9 mouse cellular contexts compared by ENCODE assay signal in genomic region chr6:6863955-6864354, GRCm38 (mm10). TPM values are rescaled to one million over a fixed set of nuclear protein-coding genes. Genes with fewer than 3 reads are reported as not detected.
A peak's percentile ranks its signal among the peaks of the same experiment; 100 is the strongest.
DNase-seq lines count a peak whose midpoint lies in the region; ATAC-seq lines count a peak whose summit lies in the region.
"Had no signal": no experiment of that assay in that cellular context is flagged by ENCODE, and none has a peak within 500 bp of the region (broad histone marks: within the 10 kb centered on the region; RNA-seq: fewer than 3 reads in every experiment).

No protein-coding gene starts in this region.

- H3K27ac ChIP-seq in heart, embryonic 10.5 days: peak overlapping the region; percentile 81
- no peak overlapping the region for H3K27ac ChIP-seq in hindbrain, embryonic 16.5 days (ENCODE audit: low read depth, low read length)
- peak overlapping the region; percentile 71 for H3K27ac ChIP-seq in midbrain, embryonic 16.5 days (ENCODE audit: low read length)

- no peaks in the 10 kb centered on the region for H3K36me3 ChIP-seq in heart, embryonic 10.5 days
- H3K36me3 ChIP-seq in hindbrain, embryonic 16.5 days (ENCODE audit: control insufficient read depth, insufficient read depth, low read length): no peaks in the 10 kb centered on the region
- no peaks in the 10 kb centered on the region for H3K36me3 ChIP-seq in midbrain, embryonic 16.5 days (ENCODE audit: control insufficient read depth, insufficient read depth, low read length)

- 1% methylated on average over 21 of the region's 21 CpGs for WGBS in heart, embryonic 10.5 days
- 10% methylated on average over 8 of the region's 21 CpGs for WGBS in hindbrain, embryonic 16.5 days
- 1% methylated on average over 21 of the region's 21 CpGs for WGBS in midbrain, embryonic 16.5 days

- no peaks in the 10 kb centered on the region for H3K9me3 ChIP-seq in heart, embryonic 10.5 days
- H3K9me3 ChIP-seq in hindbrain, embryonic 16.5 days (ENCODE audit: control insufficient read depth, low read length): no peaks in the 10 kb centered on the region
- H3K9me3 ChIP-seq in midbrain, embryonic 16.5 days (replicated peaks; ENCODE audit: control insufficient read depth, low read length, poor library complexity, severe bottlenecking): no peaks in the 10 kb centered on the region

- no peak overlapping the region; the same call in 1 of the 2 replicates for H3K9ac ChIP-seq in hindbrain, embryonic 16.5 days (ENCODE audit: low read depth, low read length)
- H3K9ac ChIP-seq in midbrain, embryonic 16.5 days (ENCODE audit: low read depth, low read length): peak overlapping the region; percentile 51

- H3K4me3 ChIP-seq in heart, embryonic 10.5 days: peak overlapping the region; percentile 67
- peak overlapping the region; percentile 40 for H3K4me3 ChIP-seq in hindbrain, embryonic 16.5 days (ENCODE audit: low read length)
- peak overlapping the region; percentile 40 for H3K4me3 ChIP-seq in midbrain, embryonic 16.5 days (ENCODE audit: low read depth, low read length)

- DNase-seq in heart, embryonic 10.5 days (ENCODE audit: low spot score): no peak
- no peak for DNase-seq in heart, adult 8-10 months (ENCODE audit: low spot score)
- peak; percentile 36 for DNase-seq in embryo, embryonic 11 days
- DNase-seq in left cerebral cortex, postnatal 14 days (ENCODE audit: low spot score in 2 of 2): no peak
- DNase-seq in right cerebral cortex, postnatal 14 days: no peak
- DNase-seq in frontal cortex, postnatal 25 days (ENCODE audit: low spot score in 2 of 2): no peak

- intact Hi-C loops in left cerebral cortex, postnatal 14 days (cut with DNase I): no loop called here

- H3K4me2 ChIP-seq in hindbrain, embryonic 16.5 days (ENCODE audit: low read length): peak overlapping the region; percentile 65
- peak overlapping the region; percentile 54 for H3K4me2 ChIP-seq in midbrain, embryonic 16.5 days (ENCODE audit: low read length)

- H3K4me1 ChIP-seq in heart, embryonic 10.5 days: peaks cover 21% of the 10 kb centered on the region
- peaks cover 14% of the 10 kb centered on the region for H3K4me1 ChIP-seq in hindbrain, embryonic 16.5 days (ENCODE audit: control insufficient read depth, insufficient read depth, low read depth, low read length)
- H3K4me1 ChIP-seq in midbrain, embryonic 16.5 days (ENCODE audit: control insufficient read depth, insufficient read depth, low read length): peaks cover 9% of the 10 kb centered on the region; the same call in 1 of the 2 replicates

- peaks cover 99% of the 10 kb centered on the region for H3K27me3 ChIP-seq in heart, embryonic 10.5 days (ENCODE audit: insufficient read depth, poor library complexity, severe bottlenecking)
- peaks cover 57% of the 10 kb centered on the region for H3K27me3 ChIP-seq in hindbrain, embryonic 16.5 days (replicated peaks; ENCODE audit: control insufficient read depth, insufficient read depth, low read length)
- H3K27me3 ChIP-seq in midbrain, embryonic 16.5 days (ENCODE audit: control insufficient read depth, insufficient read depth, low read depth, low read length): peaks cover 35% of the 10 kb centered on the region

- ATAC-seq in hindbrain, embryonic 16.5 days: peak; percentile 34; the same call in 1 of the 2 replicates
- no peak; the same call in none of the 2 replicates for ATAC-seq in midbrain, embryonic 16.5 days

RNA-seq across cellular contexts. Expression of gene Dlx6, which starts 0.8 kb away (rescaled TPM):
- 0.23 and 0.57 TPM in 2 replicates for polyA plus RNA-seq in heart, embryonic 10.5 days (2016; fragmentation: Nextera tagmentation; extraction: Ambion mirVana)
- total RNA-seq in heart, adult 8-10 months (2022): not detected
- polyA plus RNA-seq in hindbrain, embryonic 16.5 days (2015; fragmentation: Nextera tagmentation; extraction: Ambion mirVana): 0.45 TPM in 1 of 2 replicates, not detected in the other
- 1.3 and 3.0 TPM in 2 replicates for polyA plus RNA-seq in midbrain, embryonic 16.5 days (2015; fragmentation: Nextera tagmentation; extraction: Ambion mirVana)
- 10 to 100 TPM in 1 of 2 experiments, 1 to 10 TPM in 1; 8.9 to 10.8 TPM for total RNA-seq in left cerebral cortex, postnatal 14 days (2021)
- polyA plus RNA-seq: spleen, adult 2 months had no signal

RNA-seq across cellular contexts. Expression of gene Dlx5, which starts 17.9 kb away (rescaled TPM):
- 4.0 and 8.9 TPM in 2 replicates for polyA plus RNA-seq in heart, embryonic 10.5 days (2016; fragmentation: Nextera tagmentation; extraction: Ambion mirVana)
- under 1 TPM; 0.22 to 0.84 (median 0.31) TPM for total RNA-seq in heart, adult 8-10 months (2022)
- 3.7 TPM in 1 of 2 replicates, not detected in the other for polyA plus RNA-seq in hindbrain, embryonic 16.5 days (2015; fragmentation: Nextera tagmentation; extraction: Ambion mirVana)
- polyA plus RNA-seq in midbrain, embryonic 16.5 days (2015; fragmentation: Nextera tagmentation; extraction: Ambion mirVana): 9.7 and 20.7 TPM in 2 replicates
- total RNA-seq in left cerebral cortex, postnatal 14 days (2021): 1 to 10 TPM; 6.4 to 6.9 TPM
- polyA plus RNA-seq: spleen, adult 2 months had no signal
